Mouse (Mus musculus) spleen, adult 2 months (tissue): Measurements from ENCODE around the gene Corin. TPM values are rescaled to one million over a fixed set of nuclear protein-coding genes. Genes with fewer than 3 reads are reported as not detected.

Experiments used
- DNase-seq, 2 experiments: peaks; one replicate each; pipeline versions ENCODE4 v3.0.0 to v3.0.0-alpha.2; 2012 to 2021; ENCODE audit warnings: low spot score in 2 of 2, low read depth in 1 of 2
- H3K27ac ChIP-seq: fragments of 200-500 bp; 2 replicates; pipeline ENCODE4 v1.5.1; 2012; ENCODE audit warnings: low read length, inconsistent platforms; ENCODE audit not compliant: insufficient read depth
- H3K27me3 ChIP-seq: fragments of 200-500 bp; 2 replicates; pipeline ENCODE4 v1.6.1; 2012; ENCODE audit warnings: mild to moderate bottlenecking, moderate library complexity, low read length, inconsistent platforms; ENCODE audit not compliant: control insufficient read depth, insufficient read depth
- H3K36me3 ChIP-seq: fragments of 200-500 bp; 2 replicates; pipeline ENCODE4 v1.6.1; 2012; ENCODE audit warnings: mild to moderate bottlenecking, low read length, inconsistent platforms; ENCODE audit not compliant: control insufficient read depth, insufficient read depth
- H3K4me1 ChIP-seq: fragments of 200-500 bp; 2 replicates; pipeline ENCODE4 v1.6.1; 2011; ENCODE audit warnings: inconsistent platforms; ENCODE audit not compliant: control insufficient read depth, insufficient read depth, insufficient read length
- H3K4me3 ChIP-seq: fragments of 200-500 bp; 2 replicates; pipeline ENCODE4 v1.5.1; 2011; ENCODE audit warnings: mild to moderate bottlenecking, inconsistent platforms; ENCODE audit not compliant: insufficient read depth, insufficient read length; ENCODE audit errors: extremely low read depth
- CTCF ChIP-seq: fragments of 200-500 bp; IDR thresholded peaks from 2 replicates; pipeline ENCODE4 v1.5.1; 2011; ENCODE audit warnings: mild to moderate bottlenecking, inconsistent platforms; ENCODE audit not compliant: insufficient read depth, insufficient read length, insufficient replicate concordance; ENCODE audit errors: extremely low read depth
- POLR2A ChIP-seq: fragments of 200-500 bp; IDR thresholded peaks from 2 replicates; pipeline ENCODE4 v1.6.1; 2011; ENCODE audit warnings: low read depth, low read length, inconsistent platforms
- WGBS: fragments of 180-500 bp; shearing (Covaris S2); methylation state at CpG from one replicate; pipeline ENCODE4 v1.1.7; 2018; 5-methylcytosine and 5-hydroxymethylcytosine counted together
- polyA plus RNA-seq: library from polyadenylated mRNA; depleted of rRNA; stranded (reverse); fragments of >200 nt; gene quantifications from 2 replicates; pipeline ENCODE4 v1.2.3, GENCODE M21; 2012

Corin gene
- polyA plus RNA-seq, 1 experiment, result 0.02 TPM

GRCm38 (mm10) chr5:72498271-72498670 is 6.0 kb downstream of the Corin start:
- no peaks in the 10 kb centered on the region for H3K36me3 ChIP-seq
- no peak overlapping the region for H3K27ac ChIP-seq
- H3K4me1 ChIP-seq, result no peaks in the 10 kb centered on the region
- H3K4me3 ChIP-seq, result no peak overlapping the region
- no peak for DNase-seq
- 89% methylated on average over 10 of the region's 10 CpGs for WGBS
- TF ChIP-seq POLR2A (no peak), CTCF (no peak)
- H3K27me3 ChIP-seq, result 0 out of 2 replicates have a peak, but pooled peaks cover under 1% of the 10 kb centered on the region

GRCm38 (mm10) chr5:72496756-72497155 is 7.5 kb downstream of the Corin start:
- Histone ChIP-seq H3K27me3 (no peaks in the 10 kb centered on the region), H3K36me3 (no peaks in the 10 kb centered on the region), H3K4me1 (no peaks in the 10 kb centered on the region), H3K27ac (no peak overlapping the region), H3K4me3 (no peak overlapping the region)
- TF ChIP-seq POLR2A (no peak), CTCF (no peak)
- WGBS, result 23% methylated on average over 4 of the region's 4 CpGs
- no peak for DNase-seq

GRCm38 (mm10) chr5:72493906-72494305 is 10.4 kb downstream of the Corin start:
- no peak for TF ChIP-seq CTCF
- TF ChIP-seq POLR2A, result no peak
- H3K36me3 ChIP-seq, result no peaks in the 10 kb centered on the region
- H3K27ac ChIP-seq, result no peak overlapping the region
- no peak for DNase-seq
- H3K4me3 ChIP-seq, result no peak overlapping the region
- H3K4me1 ChIP-seq, result no peaks in the 10 kb centered on the region
- 74% methylated on average over 7 of the region's 7 CpGs for WGBS
- H3K27me3 ChIP-seq, result no peaks in the 10 kb centered on the region

- DNase-seq, result no peak
- Histone ChIP-seq H3K4me1 (no peaks in the 10 kb centered on the region), H3K27me3 (no peaks in the 10 kb centered on the region), H3K4me3 (no peak overlapping the region), H3K36me3 (no peaks in the 10 kb centered on the region), H3K27ac (no peak overlapping the region)
- TF ChIP-seq POLR2A, result no peak
- TF ChIP-seq CTCF, result no peak
- WGBS, result 19% methylated on average over 2 of the region's 2 CpGs
These were observed 13.0 kb downstream of the Corin start for GRCm38 (mm10) chr5:72491232-72491631.

- Histone ChIP-seq H3K4me1 (no peaks in the 10 kb centered on the region), H3K36me3 (no peaks in the 10 kb centered on the region), H3K27me3 (no peaks in the 10 kb centered on the region), H3K4me3 (no peak overlapping the region), H3K27ac (no peak overlapping the region)
- DNase-seq, result no peak
- whole genome bisulfite sequencing, result 69% methylated on average over 7 of the region's 7 CpGs
- TF ChIP-seq POLR2A, result no peak
- TF ChIP-seq CTCF, result no peak
These were observed 23.8 kb downstream of the Corin start for GRCm38 (mm10) chr5:72480456-72480855.

- Histone ChIP-seq H3K36me3 (no peaks in the 10 kb centered on the region), H3K27ac (no peak overlapping the region), H3K27me3 (no peaks in the 10 kb centered on the region), H3K4me3 (no peak overlapping the region), H3K4me1 (no peaks in the 10 kb centered on the region)
- WGBS, result 78% methylated on average over 12 of the region's 12 CpGs
- TF ChIP-seq CTCF (no peak), POLR2A (no peak)
- no peak for DNase-seq
These were observed 31.8 kb downstream of the Corin start for GRCm38 (mm10) chr5:72472317-72473009.

GRCm38 (mm10) chr5:72471746-72472145 is 32.5 kb downstream of the Corin start:
- DNase-seq, result no peak
- Histone ChIP-seq H3K4me3 (no peak overlapping the region), H3K27ac (no peak overlapping the region), H3K36me3 (no peaks in the 10 kb centered on the region), H3K27me3 (no peaks in the 10 kb centered on the region), H3K4me1 (no peaks in the 10 kb centered on the region)
- 79% methylated on average over 7 of the region's 7 CpGs for WGBS
- no peak for TF ChIP-seq CTCF
